Mouse (Mus musculus) gastrocnemius, postnatal 10 days (tissue): Measurements from ENCODE around the gene Fbxw2. TPM values are rescaled to one million over a fixed set of nuclear protein-coding genes. Genes with fewer than 3 reads are reported as not detected.
A peak's percentile ranks its signal among the peaks of the same experiment; 100 is the strongest.
"Not testable (repeated sequence)": the region's sequence is repeated elsewhere in the genome, so short reads cannot be mapped to it uniquely, and the experiment has no call there.

Source experiments
- DNase-seq: peaks from one replicate; pipeline ENCODE4 v3.0.0; 2021; ENCODE audit warnings: mixed read lengths
- total RNA-seq, 2 experiments: library from RNA; stranded (reverse); gene quantifications; 2 replicates each; pipeline ENCODE4 v1.2.3; 2021

Fbxw2 gene
- total RNA-seq, 2 experiments from 2014 or later = 46.6 to 48.1 TPM

DNA sequence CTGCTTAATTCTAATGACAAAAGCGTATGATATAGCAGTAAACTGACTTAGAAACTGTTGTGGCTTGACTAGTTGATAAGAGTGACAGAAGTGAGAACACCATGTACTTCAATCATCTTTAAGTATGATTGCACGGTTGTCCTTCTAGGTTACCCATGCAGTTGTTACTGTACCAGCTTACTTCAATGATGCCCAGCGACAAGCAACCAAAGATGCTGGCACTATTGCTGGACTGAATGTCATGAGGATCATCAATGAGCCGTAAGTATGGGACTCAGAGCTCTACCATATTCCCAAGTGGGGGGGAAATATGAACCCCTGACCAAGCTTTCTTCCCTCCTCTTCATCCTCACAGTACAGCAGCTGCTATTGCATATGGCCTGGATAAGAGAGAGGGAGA, 52.4 kb downstream of the Fbxw2 start:
- no peak for DNase-seq

DNA sequence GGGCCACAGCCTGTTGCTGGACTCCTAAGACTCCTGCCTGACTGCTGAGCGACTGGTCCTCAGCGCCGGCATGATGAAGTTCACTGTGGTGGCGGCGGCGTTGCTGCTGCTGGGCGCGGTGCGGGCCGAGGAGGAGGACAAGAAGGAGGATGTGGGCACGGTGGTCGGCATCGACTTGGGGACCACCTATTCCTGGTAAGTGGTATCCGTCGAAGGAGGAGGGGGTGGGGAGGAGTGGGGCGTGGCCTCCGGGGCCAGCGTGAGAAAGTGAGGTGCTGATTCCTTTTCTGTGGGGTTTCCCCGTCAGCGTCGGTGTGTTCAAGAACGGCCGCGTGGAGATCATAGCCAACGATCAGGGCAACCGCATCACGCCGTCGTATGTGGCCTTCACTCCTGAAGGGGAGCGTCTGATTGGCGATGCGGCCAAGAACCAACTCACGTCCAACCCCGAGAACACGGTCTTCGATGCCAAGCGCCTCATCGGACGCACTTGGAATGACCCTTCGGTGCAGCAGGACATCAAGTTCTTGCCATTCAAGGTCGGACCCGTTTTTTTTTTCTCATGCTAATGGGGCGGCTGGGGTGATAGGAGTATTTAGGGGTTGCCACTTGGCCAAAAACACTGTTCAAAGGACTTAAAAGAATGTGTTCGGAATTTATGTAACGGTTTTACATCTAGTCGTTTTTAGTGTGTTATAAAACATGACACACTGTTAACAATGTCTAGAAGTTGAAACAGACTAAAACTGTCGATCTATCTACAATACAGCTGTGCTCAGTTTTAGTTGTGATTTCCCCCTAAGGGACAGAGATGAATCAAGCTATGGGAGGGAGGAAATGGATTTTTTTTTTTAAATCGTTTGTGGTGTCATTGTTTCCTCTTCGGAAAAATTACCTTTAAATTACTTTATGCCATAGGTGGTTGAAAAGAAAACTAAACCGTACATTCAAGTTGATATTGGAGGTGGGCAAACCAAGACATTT, 53.6 kb downstream of the Fbxw2 start:
- no peak for DNase-seq

DNA sequence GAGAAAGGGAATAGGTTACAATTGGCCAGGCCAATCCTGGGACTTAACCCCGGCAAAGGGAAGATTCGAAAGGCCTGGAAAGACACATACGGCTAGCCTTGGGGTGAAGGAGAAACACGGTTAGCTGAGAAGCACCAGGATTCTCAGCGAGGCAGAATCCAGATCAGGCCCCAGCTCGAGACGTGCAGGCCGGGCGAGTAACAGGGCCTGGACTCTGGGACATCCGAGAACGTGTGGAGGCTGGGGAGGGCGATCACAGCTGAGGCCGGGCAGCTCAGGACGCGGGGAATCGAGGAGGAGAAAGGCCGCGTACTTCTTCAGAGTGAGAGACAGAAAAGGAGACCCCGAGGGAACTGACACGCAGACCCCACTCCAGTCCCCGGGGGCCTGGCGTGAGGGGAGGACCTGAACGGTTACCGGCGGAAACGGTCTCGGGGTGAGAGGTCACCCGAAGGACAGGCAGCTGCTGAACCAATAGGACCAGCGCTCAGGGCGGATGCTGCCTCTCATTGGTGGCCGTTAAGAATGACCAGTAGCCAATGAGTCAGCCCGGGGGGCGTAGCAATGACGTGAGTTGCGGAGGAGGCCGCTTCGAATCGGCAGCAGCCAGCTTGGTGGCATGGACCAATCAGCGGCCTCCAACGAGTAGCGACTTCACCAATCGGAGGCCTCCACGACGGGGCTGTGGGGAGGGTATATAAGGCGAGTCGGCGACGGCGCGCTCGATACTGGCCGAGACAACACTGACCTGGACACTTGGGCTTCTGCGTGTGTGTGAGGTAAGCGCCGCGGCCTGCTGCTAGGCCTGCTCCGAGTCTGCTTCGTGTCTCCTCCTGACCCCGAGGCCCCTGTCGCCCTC, 54.5 kb downstream of the Fbxw2 start, which contains the start of gene Hspa5:
Gene Hspa5, plus strand, starts transcription at position 603 of the 859 bp plus-strand sequence.
- peak; percentile 95 for DNase-seq

DNA sequence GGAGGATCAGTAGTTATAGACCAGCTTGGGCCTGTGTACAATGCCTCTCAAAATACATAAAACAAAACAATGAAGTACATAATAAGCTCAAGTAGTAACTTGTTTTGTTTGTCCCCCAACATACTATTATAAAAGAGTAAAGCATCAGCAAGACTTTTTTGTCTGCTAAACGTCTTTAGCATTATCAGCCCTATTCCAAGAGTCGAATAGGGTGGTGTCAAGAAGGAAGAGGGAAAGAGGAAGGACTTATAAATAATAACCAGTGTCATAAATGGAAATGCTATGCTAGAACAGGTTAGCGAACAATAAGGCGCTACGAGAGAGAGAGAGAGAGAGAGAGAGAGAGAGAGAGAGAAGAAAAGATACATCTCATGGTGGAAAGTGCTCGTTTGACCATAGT, 55.2 kb downstream of the Fbxw2 start:
- DNase-seq = no peak

DNA sequence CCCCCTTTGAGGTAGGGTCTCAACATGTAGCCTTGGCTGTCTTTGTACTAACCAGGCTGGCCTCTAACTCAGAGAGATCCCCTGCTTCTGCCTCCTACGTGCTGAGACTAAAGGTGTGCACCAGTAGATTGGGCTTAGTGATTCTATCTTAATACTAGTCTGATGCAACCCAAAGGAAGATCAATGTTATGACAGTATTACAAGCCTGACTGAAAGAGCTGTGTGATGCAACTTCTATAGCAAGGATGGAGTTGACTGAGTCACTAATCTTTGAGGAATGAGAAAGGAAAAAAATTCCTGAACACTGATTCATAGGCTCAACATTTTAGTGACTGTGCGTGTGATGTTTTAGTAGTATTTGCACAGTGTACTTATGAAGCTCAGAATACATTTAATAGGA, 56.1 kb downstream of the Fbxw2 start:
- no peak for DNase-seq

DNA sequence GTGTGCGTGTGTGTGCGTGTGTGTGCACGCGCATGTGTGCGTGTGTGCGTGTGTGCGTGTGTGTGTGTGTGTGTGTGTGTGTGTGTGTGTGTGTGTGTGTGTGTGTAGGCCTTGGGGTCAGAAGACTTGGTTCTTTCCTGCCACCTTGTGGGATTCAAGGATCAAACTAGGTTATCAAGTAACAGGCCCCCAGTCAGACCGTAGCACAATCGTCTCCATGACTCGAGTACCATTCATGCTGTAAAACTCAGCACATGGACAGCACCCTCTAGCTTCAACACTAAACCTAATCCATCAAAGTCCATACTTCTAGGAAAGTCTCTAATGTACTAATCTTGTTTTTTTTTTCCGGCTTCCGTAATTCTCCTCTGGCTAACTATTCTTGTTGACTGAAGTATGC, 61.3 kb downstream of the Fbxw2 start:
- DNase-seq = no peak

DNA sequence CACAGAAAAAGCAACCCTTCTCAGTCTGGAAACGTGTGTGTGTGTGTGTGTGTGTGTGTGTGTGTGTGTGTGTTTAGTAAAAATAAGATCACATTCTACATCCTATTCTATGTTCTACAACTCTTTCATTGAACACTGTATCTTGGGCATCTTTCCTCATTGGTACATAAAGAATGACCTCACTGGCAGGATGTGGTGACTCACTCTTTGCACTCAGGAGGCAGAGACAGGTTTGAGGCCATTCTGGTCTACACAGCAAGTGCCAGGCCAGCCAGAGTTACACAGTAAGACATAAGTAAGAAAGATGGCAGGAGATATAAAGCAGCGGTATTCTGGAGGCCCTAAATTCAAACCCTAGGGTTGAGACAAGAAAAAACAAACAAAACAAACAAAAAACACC, 63.2 kb downstream of the Fbxw2 start:
- no peak for DNase-seq

DNA sequence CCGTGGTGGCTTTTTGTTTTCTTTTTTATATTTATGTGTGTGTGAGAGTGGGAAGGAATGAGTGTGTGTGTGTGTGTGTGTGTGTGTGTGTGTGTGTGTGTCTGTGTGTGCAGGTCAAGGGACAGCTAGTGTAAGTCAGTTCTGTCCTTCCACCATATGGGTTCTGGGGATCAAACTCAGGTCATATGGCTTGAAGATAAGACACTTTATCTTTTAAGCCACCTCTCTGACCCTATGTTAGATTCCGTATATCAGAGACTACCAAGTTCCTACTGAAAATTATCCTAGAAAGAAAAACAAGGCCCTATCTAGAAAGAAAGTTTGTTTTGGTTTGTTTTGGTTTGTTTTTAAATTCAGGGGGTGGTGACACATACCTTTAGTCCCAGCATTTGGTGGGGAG, 63.9 kb downstream of the Fbxw2 start:
- DNase-seq = no peak

DNA sequence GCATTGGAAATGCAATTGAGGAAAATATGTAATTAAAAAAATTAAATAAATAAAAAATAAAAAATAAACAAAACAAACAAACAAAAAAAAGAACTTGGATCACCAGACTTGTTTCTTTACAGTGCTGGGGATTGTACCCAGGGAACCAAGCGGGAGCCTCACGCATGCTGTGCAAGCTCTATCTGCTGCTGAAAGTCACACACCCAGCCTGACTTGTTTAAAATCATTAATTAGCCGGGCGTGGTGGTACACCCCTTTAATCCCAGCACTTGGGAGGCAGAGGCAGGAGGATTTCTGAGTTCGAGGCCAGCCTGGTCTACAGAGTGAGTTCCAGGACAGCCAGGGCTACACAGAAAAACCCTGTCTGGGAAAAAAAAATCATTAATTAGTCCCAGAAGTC, 64.8 kb downstream of the Fbxw2 start:
- DNase-seq = not testable (repeated sequence)

DNA sequence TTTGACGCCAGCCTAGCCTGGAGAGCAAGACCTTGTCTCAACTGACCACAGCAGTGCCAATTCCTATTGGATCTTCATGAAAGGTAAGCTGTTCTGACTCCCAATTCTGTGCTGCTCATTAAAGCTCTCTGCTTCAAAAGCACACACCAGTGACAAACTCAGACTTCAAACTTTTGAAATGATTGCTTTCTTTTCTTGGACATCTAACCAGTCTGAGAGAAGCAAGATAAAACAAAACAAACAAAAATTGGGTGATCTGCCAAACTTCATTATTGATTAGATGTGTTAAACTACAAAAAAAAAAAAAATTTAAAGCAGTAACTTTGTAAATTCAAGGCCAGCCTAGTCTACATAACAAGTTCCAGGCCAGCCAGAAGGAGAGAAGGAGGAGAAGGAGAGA, 68.8 kb downstream of the Fbxw2 start:
- no peak for DNase-seq

DNA sequence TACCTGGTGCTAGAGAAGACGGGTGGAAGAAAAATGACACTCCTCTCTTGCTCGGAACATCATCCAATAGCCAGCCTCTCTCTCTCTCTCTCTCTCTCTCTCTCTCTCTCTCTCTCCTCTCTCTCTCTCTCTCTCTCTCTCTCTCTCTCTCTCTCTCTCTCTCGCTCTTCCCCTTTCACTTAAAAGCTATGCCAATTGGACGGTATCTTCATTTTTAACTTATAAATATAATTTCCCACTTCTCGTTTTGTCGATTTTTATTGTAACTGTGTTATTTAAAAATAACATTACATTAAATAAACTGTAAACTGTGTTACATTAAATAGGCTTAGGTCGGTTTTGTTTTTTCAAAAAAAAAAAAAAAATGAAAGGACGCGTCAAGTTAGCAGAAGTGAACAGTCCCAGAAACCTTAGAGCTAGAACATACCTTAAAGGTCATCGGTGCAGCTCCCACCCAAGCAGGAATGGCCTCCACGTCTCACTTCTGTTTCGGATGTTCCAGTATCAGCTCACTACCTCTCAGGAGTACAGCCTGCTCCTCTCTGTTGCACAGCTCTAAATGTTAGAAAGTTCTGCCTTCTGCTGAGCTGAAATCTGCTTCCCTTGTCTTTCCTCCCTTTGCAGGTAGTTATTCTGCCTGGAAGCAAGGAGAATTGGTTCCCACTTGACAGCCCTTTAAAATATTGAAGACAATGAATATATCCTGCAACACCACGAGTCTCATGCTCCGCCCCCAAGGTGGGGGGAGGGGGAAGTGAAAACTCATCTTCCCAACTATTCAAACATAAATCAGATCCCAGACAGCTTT, 71.4 kb downstream of the Fbxw2 start, which contains the start of gene Gapvd1:
Gene Gapvd1, minus strand, starts transcription at position 682 of the 808 bp plus-strand sequence.
- no peak for DNase-seq

Other genes starting within 250 kb of the Fbxw2 start
- 10 to 100 TPM; 37.7 to 46.4 TPM for gene Gapvd1, start 71.1 kb downstream of the Fbxw2 start, total RNA-seq
- gene Hspa5, start 54.3 kb downstream of the Fbxw2 start, total RNA-seq = 100 to 1,000 TPM; 187 to 207 TPM
- 1 to 10 TPM; 8.8 to 10.0 TPM for gene Rabepk, start 26.4 kb downstream of the Fbxw2 start, total RNA-seq
- gene Gm34653, start 6.7 kb upstream of the Fbxw2 start, total RNA-seq = not detected
- under 1 TPM in 1 of 2 experiments, not detected in 1; 0.45 TPM for gene Cutal, start 48.1 kb upstream of the Fbxw2 start, total RNA-seq
- 10 to 100 TPM; 15.4 to 22.4 TPM for gene Psmd5, start 48.7 kb upstream of the Fbxw2 start, total RNA-seq
- 1 to 10 TPM; 3.9 to 4.7 TPM for gene Phf19, start 87.7 kb upstream of the Fbxw2 start, total RNA-seq
- 1 to 10 TPM in 1 of 2 experiments, under 1 TPM in 1; 0.85 to 2.6 TPM for gene Traf1, start 135.5 kb upstream of the Fbxw2 start, total RNA-seq
- gene Hc, start 235.1 kb upstream of the Fbxw2 start, total RNA-seq = under 1 TPM in 1 of 2 experiments, not detected in 1; 0.18 TPM